Mouse (Mus musculus) ES-Bruce4 (cell line): ENCODE measurements around the gene Plpp2. TPM values are rescaled to one million over a fixed set of nuclear protein-coding genes. Genes with fewer than 3 reads are reported as not detected.

Experiments used
- H3K27ac ChIP-seq: 2 replicates; pipeline ENCODE4 v1.5.1; 2012; ENCODE audit warnings: low read length, inconsistent platforms; ENCODE audit not compliant: insufficient read depth
- H3K27me3 ChIP-seq: 2 replicates; pipeline ENCODE4 v1.6.1; 2012; ENCODE audit warnings: mild to moderate bottlenecking, low read length, inconsistent platforms; ENCODE audit not compliant: control insufficient read depth, poor library complexity, insufficient read depth, severe bottlenecking
- H3K36me3 ChIP-seq: 2 replicates; pipeline ENCODE4 v1.6.1; 2012; ENCODE audit warnings: inconsistent platforms, mild to moderate bottlenecking, low read length, moderate library complexity; ENCODE audit not compliant: control insufficient read depth, poor library complexity, insufficient read depth, severe bottlenecking
- H3K4me1 ChIP-seq: one replicate; pipeline ENCODE4 v1.8.1; 2011; ENCODE audit warnings: low read length; ENCODE audit not compliant: control insufficient read depth, insufficient read depth
- H3K4me3 ChIP-seq: 2 replicates; pipeline ENCODE4 v1.5.1; 2011; ENCODE audit warnings: low read depth, mild to moderate bottlenecking, low read length
- H3K9ac ChIP-seq: 2 replicates; pipeline ENCODE4 v1.6.1; 2012; ENCODE audit warnings: low read depth, mild to moderate bottlenecking, inconsistent platforms; ENCODE audit not compliant: poor library complexity, severe bottlenecking
- H3K9me3 ChIP-seq: replicated peaks from 2 replicates; pipeline ENCODE4 v1.6.1; 2012; ENCODE audit warnings: mild to moderate bottlenecking, low read length, inconsistent platforms; ENCODE audit not compliant: control insufficient read depth, poor library complexity, insufficient read depth, severe bottlenecking
- CTCF ChIP-seq: IDR thresholded peaks from one replicate; pipeline ENCODE4 v1.8.1; 2011; ENCODE audit warnings: low read depth, low read length
- EP300 ChIP-seq: IDR thresholded peaks from 2 replicates; pipeline ENCODE4 v1.6.1; 2011; ENCODE audit warnings: low read depth, low read length; ENCODE audit not compliant: insufficient read depth
- POLR2A ChIP-seq: IDR thresholded peaks from one replicate; pipeline ENCODE4 v1.8.1; 2011; ENCODE audit warnings: low read length; ENCODE audit not compliant: insufficient read depth
- polyA plus RNA-seq: library from polyadenylated mRNA; stranded (reverse); fragments of >200 nt; gene quantifications from 2 replicates; pipeline ENCODE4 v1.2.4, GENCODE M21; 2011; ENCODE audit warnings: low read depth; ENCODE audit not compliant: missing spikeins, insufficient read depth, insufficient read length

The Plpp2 gene
- polyA plus RNA-seq, 1 experiment, result 16.7 TPM

GRCm38 (mm10) chr10:79543884-79544597 is 10.4 kb upstream of the Plpp2 start:
- H3K9ac ChIP-seq, result no peak overlapping the region
- H3K27me3 ChIP-seq, result no peaks in the 10 kb centered on the region
- no peak for TF ChIP-seq CTCF
- no peak for TF ChIP-seq EP300
- no peak for TF ChIP-seq POLR2A
- H3K36me3 ChIP-seq, result peaks cover 13% of the 10 kb centered on the region
- H3K4me3 ChIP-seq, result no peak overlapping the region
- no peaks in the 10 kb centered on the region for H3K4me1 ChIP-seq
- no peaks in the 10 kb centered on the region for H3K9me3 ChIP-seq
- H3K27ac ChIP-seq, result no peak overlapping the region

GRCm38 (mm10) chr10:79542171-79542570 is 8.6 kb upstream of the Plpp2 start:
- Histone ChIP-seq H3K4me1 (no peaks in the 10 kb centered on the region), H3K9me3 (no peaks in the 10 kb centered on the region), H3K27ac (no peak overlapping the region), H3K36me3 (peaks cover 3% of the 10 kb centered on the region), H3K9ac (no peak overlapping the region), H3K27me3 (no peaks in the 10 kb centered on the region), H3K4me3 (no peak overlapping the region)
- TF ChIP-seq POLR2A, result no peak
- no peak for TF ChIP-seq CTCF
- no peak for TF ChIP-seq EP300

- Histone ChIP-seq H3K27me3 (no peaks in the 10 kb centered on the region), H3K9ac (no peak overlapping the region), H3K27ac (no peak overlapping the region), H3K4me3 (no peak overlapping the region), H3K36me3 (peaks cover 3% of the 10 kb centered on the region; the same call in 1 of the 2 replicates), H3K9me3 (no peaks in the 10 kb centered on the region), H3K4me1 (no peaks in the 10 kb centered on the region)
- TF ChIP-seq CTCF, result no peak
- no peak for TF ChIP-seq POLR2A
- TF ChIP-seq EP300, result no peak
These were observed 7.9 kb upstream of the Plpp2 start for GRCm38 (mm10) chr10:79541522-79541921.

GRCm38 (mm10) chr10:79540746-79541145 is 7.2 kb upstream of the Plpp2 start:
- TF ChIP-seq CTCF (no peak), POLR2A (no peak), EP300 (no peak)

GRCm38 (mm10) chr10:79539701-79540495 is 6.3 kb upstream of the Plpp2 start:
- H3K27me3 ChIP-seq, result no peaks in the 10 kb centered on the region
- no peak overlapping the region for H3K27ac ChIP-seq
- no peaks in the 10 kb centered on the region for H3K4me1 ChIP-seq
- H3K9ac ChIP-seq, result no peak overlapping the region
- H3K36me3 ChIP-seq, result no peaks in the 10 kb centered on the region; the same call in 1 of the 2 replicates
- TF ChIP-seq CTCF, result no peak
- no peak overlapping the region for H3K4me3 ChIP-seq
- H3K9me3 ChIP-seq, result no peaks in the 10 kb centered on the region

More at GRCm38 (mm10) chr10:79540746-79541145, 7.2 kb upstream of the Plpp2 start:
- Histone ChIP-seq H3K27ac (no peak overlapping the region), H3K9me3 (no peaks in the 10 kb centered on the region), H3K27me3 (no peaks in the 10 kb centered on the region), H3K4me3 (no peak overlapping the region), H3K36me3 (peaks cover 3% of the 10 kb centered on the region; the same call in 1 of the 2 replicates), H3K4me1 (no peaks in the 10 kb centered on the region), H3K9ac (no peak overlapping the region)

- no peak for TF ChIP-seq EP300
- TF ChIP-seq POLR2A, result no peak
- TF ChIP-seq CTCF, result no peak
- Histone ChIP-seq H3K9ac (no peak overlapping the region), H3K27me3 (no peaks in the 10 kb centered on the region), H3K27ac (no peak overlapping the region), H3K4me3 (no peak overlapping the region), H3K36me3 (no peaks in the 10 kb centered on the region; the same call in 1 of the 2 replicates), H3K9me3 (no peaks in the 10 kb centered on the region), H3K4me1 (no peaks in the 10 kb centered on the region)
These were observed 5.3 kb upstream of the Plpp2 start for GRCm38 (mm10) chr10:79538873-79539272.
